Mouse (Mus musculus) limb, embryonic 13.5 days (tissue): ENCODE measurements at regions not wholly inside any gene's neighbourhood (a gene's known extent, or its start where the extent isn't known, plus 50 kb on each side); places are given as distances from the start of the nearest gene placed in this dataset.

Experiments
- ATAC-seq: fragments of 200-750 bp; cut with Nextera tagmentation; 2 replicates; pipeline ENCODE4 v1.8.0; 2017; ENCODE audit warnings: low read depth, moderate number of reproducible peaks, moderate TSS enrichment; ENCODE audit not compliant: low FRiP score
- H3K27ac ChIP-seq: fragments of 300-500 bp; sonication (generic); 2 replicates; pipeline ENCODE4 v1.5.1; 2015; ENCODE audit warnings: inconsistent platforms, mild to moderate bottlenecking, moderate library complexity
- H3K27me3 ChIP-seq: fragments of 300-500 bp; sonication (generic); 2 replicates; pipeline ENCODE4 v1.6.1; 2015; ENCODE audit warnings: mild to moderate bottlenecking, inconsistent platforms
- H3K36me3 ChIP-seq: fragments of 300-500 bp; sonication (generic); 2 replicates; pipeline ENCODE4 v1.6.1; 2015; ENCODE audit warnings: inconsistent platforms, mild to moderate bottlenecking, moderate library complexity
- H3K4me1 ChIP-seq: fragments of 300-500 bp; sonication (generic); 2 replicates; pipeline ENCODE4 v1.6.1; 2015; ENCODE audit warnings: inconsistent platforms
- H3K4me2 ChIP-seq: fragments of 300-500 bp; sonication (generic); replicated peaks from 2 replicates; pipeline ENCODE4 v1.6.1; 2015; ENCODE audit warnings: inconsistent platforms, mild to moderate bottlenecking, moderate library complexity
- H3K4me3 ChIP-seq: fragments of 300-500 bp; sonication (generic); 2 replicates; pipeline ENCODE4 v1.5.1; 2015; ENCODE audit warnings: moderate library complexity, mild to moderate bottlenecking, inconsistent platforms
- H3K9ac ChIP-seq: fragments of 300-500 bp; sonication (generic); 2 replicates; pipeline ENCODE4 v1.6.1; 2015; ENCODE audit warnings: mild to moderate bottlenecking, inconsistent platforms
- H3K9me3 ChIP-seq: fragments of 300-500 bp; sonication (generic); 2 replicates; pipeline ENCODE4 v1.6.1; 2016; ENCODE audit warnings: inconsistent platforms
- WGBS: fragments of 180-500 bp; shearing (Covaris S2); methylation state at CpG from one replicate; pipeline ENCODE4 v1.1.7; 2015; 5-methylcytosine and 5-hydroxymethylcytosine counted together

- Histone ChIP-seq H3K4me2 (no peak overlapping the region), H3K4me1 (no peaks in the 10 kb centered on the region), H3K27me3 (no peaks in the 10 kb centered on the region), H3K27ac (no peak overlapping the region), H3K4me3 (no peak overlapping the region), H3K9ac (no peak overlapping the region), H3K9me3 (no peaks in the 10 kb centered on the region), H3K36me3 (no peaks in the 10 kb centered on the region)
- WGBS: 86% methylated on average over 4 of the region's 4 CpGs
- ATAC-seq: no peak
Observed at GRCm38 (mm10) chr3:42286471-42286870, 544.1 kb downstream of the D3Ertd751e start.

GRCm38 (mm10) chr3:42312424-42312823 is 570.0 kb downstream of the D3Ertd751e start:
- Histone ChIP-seq H3K27me3 (no peaks in the 10 kb centered on the region), H3K27ac (no peak overlapping the region), H3K4me3 (no peak overlapping the region), H3K36me3 (no peaks in the 10 kb centered on the region), H3K9me3 (no peaks in the 10 kb centered on the region), H3K4me1 (no peaks in the 10 kb centered on the region), H3K4me2 (no peak overlapping the region), H3K9ac (no peak overlapping the region)
- WGBS: 88% methylated on average over 1 of the region's 1 CpGs
- ATAC-seq: no peak

GRCm38 (mm10) chr3:42327708-42328107 is 585.3 kb downstream of the D3Ertd751e start:
- H3K27ac ChIP-seq: no peak overlapping the region
- ATAC-seq: no peak
- H3K36me3 ChIP-seq: no peaks in the 10 kb centered on the region
- no peaks in the 10 kb centered on the region for H3K4me1 ChIP-seq
- WGBS: 48% methylated on average over 2 of the region's 2 CpGs
- H3K9me3 ChIP-seq: no peaks in the 10 kb centered on the region
- no peak overlapping the region for H3K4me3 ChIP-seq
- H3K27me3 ChIP-seq: no peaks in the 10 kb centered on the region
- no peak overlapping the region for H3K4me2 ChIP-seq
- no peak overlapping the region for H3K9ac ChIP-seq

GRCm38 (mm10) chr3:42342806-42343205 is 600.4 kb downstream of the D3Ertd751e start:
- Histone ChIP-seq H3K4me2 (no peak overlapping the region), H3K4me1 (no peaks in the 10 kb centered on the region), H3K36me3 (no peaks in the 10 kb centered on the region), H3K27me3 (no peaks in the 10 kb centered on the region), H3K27ac (no peak overlapping the region), H3K9ac (no peak overlapping the region), H3K4me3 (no peak overlapping the region), H3K9me3 (no peaks in the 10 kb centered on the region)
- 72% methylated on average over 2 of the region's 2 CpGs for WGBS
- no peak for ATAC-seq

GRCm38 (mm10) chr3:42376785-42377184 is 634.4 kb downstream of the D3Ertd751e start:
- Histone ChIP-seq H3K27ac (no peak overlapping the region), H3K36me3 (no peaks in the 10 kb centered on the region), H3K9me3 (no peaks in the 10 kb centered on the region), H3K4me2 (no peak overlapping the region), H3K27me3 (no peaks in the 10 kb centered on the region), H3K4me1 (no peaks in the 10 kb centered on the region), H3K9ac (no peak overlapping the region), H3K4me3 (no peak overlapping the region)
- no peak for ATAC-seq
- 22% methylated on average over 1 of the region's 1 CpGs for WGBS

GRCm38 (mm10) chr3:42382151-42382550 is 639.7 kb downstream of the D3Ertd751e start:
- Histone ChIP-seq H3K4me3 (no peak overlapping the region), H3K27me3 (no peaks in the 10 kb centered on the region), H3K36me3 (no peaks in the 10 kb centered on the region), H3K4me1 (no peaks in the 10 kb centered on the region), H3K27ac (no peak overlapping the region), H3K9ac (no peak overlapping the region), H3K9me3 (no peaks in the 10 kb centered on the region; the same call in 1 of the 2 replicates), H3K4me2 (no peak overlapping the region)
- no peak for ATAC-seq
- WGBS: 61% methylated on average over 5 of the region's 5 CpGs

GRCm38 (mm10) chr3:42402716-42403115 is 660.3 kb downstream of the D3Ertd751e start:
- H3K9me3 ChIP-seq: no peaks in the 10 kb centered on the region
- no peak overlapping the region for H3K4me3 ChIP-seq
- ATAC-seq: no peak
- no peak overlapping the region for H3K9ac ChIP-seq
- no peaks in the 10 kb centered on the region for H3K36me3 ChIP-seq
- H3K27ac ChIP-seq: no peak overlapping the region
- no peak overlapping the region for H3K4me2 ChIP-seq
- H3K27me3 ChIP-seq: no peaks in the 10 kb centered on the region
- no peaks in the 10 kb centered on the region for H3K4me1 ChIP-seq

- H3K9me3 ChIP-seq: no peaks in the 10 kb centered on the region
- no peak overlapping the region for H3K4me3 ChIP-seq
- H3K4me1 ChIP-seq: no peaks in the 10 kb centered on the region
- H3K9ac ChIP-seq: no peak overlapping the region
- H3K27ac ChIP-seq: no peak overlapping the region
- ATAC-seq: no peak
- H3K4me2 ChIP-seq: no peak overlapping the region
- WGBS: 45% methylated on average over 2 of the region's 2 CpGs
- no peaks in the 10 kb centered on the region for H3K36me3 ChIP-seq
- no peaks in the 10 kb centered on the region; the same call in 1 of the 2 replicates for H3K27me3 ChIP-seq
Observed at GRCm38 (mm10) chr3:42408958-42409633, 666.7 kb downstream of the D3Ertd751e start.

- H3K9ac ChIP-seq: no peak overlapping the region
- no peaks in the 10 kb centered on the region for H3K27me3 ChIP-seq
- no peaks in the 10 kb centered on the region for H3K9me3 ChIP-seq
- WGBS: 61% methylated on average over 9 of the region's 9 CpGs
- H3K36me3 ChIP-seq: no peaks in the 10 kb centered on the region
- ATAC-seq: 0 out of 2 replicates have a peak, but pooled peaks have one; percentile 15
- H3K27ac ChIP-seq: no peak overlapping the region
- H3K4me2 ChIP-seq: no peak overlapping the region
- no peak overlapping the region for H3K4me3 ChIP-seq
- no peaks in the 10 kb centered on the region for H3K4me1 ChIP-seq
Observed at GRCm38 (mm10) chr3:42427363-42427762, 685.0 kb downstream of the D3Ertd751e start.

- H3K4me2 ChIP-seq: no peak overlapping the region
- H3K36me3 ChIP-seq: no peaks in the 10 kb centered on the region
- H3K4me1 ChIP-seq: no peaks in the 10 kb centered on the region
- no peaks in the 10 kb centered on the region for H3K27me3 ChIP-seq
- 52% methylated on average over 1 of the region's 1 CpGs for WGBS
- no peak overlapping the region for H3K9ac ChIP-seq
- H3K9me3 ChIP-seq: no peaks in the 10 kb centered on the region
- H3K4me3 ChIP-seq: no peak overlapping the region
- no peak overlapping the region for H3K27ac ChIP-seq
- ATAC-seq: no peak
Observed at GRCm38 (mm10) chr3:42449575-42449974, 707.2 kb downstream of the D3Ertd751e start.

GRCm38 (mm10) chr3:42464353-42464752 is 721.9 kb downstream of the D3Ertd751e start:
- Histone ChIP-seq H3K4me1 (no peaks in the 10 kb centered on the region), H3K36me3 (no peaks in the 10 kb centered on the region)
- ATAC-seq: no peak

GRCm38 (mm10) chr3:42467125-42467524 is 724.7 kb downstream of the D3Ertd751e start:
- Histone ChIP-seq H3K9me3 (no peaks in the 10 kb centered on the region), H3K4me2 (no peak overlapping the region), H3K4me1 (no peaks in the 10 kb centered on the region), H3K27ac (no peak overlapping the region), H3K9ac (no peak overlapping the region), H3K27me3 (no peaks in the 10 kb centered on the region), H3K36me3 (no peaks in the 10 kb centered on the region), H3K4me3 (no peak overlapping the region)
- no peak for ATAC-seq
- WGBS: 70% methylated on average over 6 of the region's 6 CpGs

More at GRCm38 (mm10) chr3:42464353-42464752, 721.9 kb downstream of the D3Ertd751e start:
- no peak overlapping the region for H3K27ac ChIP-seq
- H3K4me2 ChIP-seq: no peak overlapping the region
- no peaks in the 10 kb centered on the region for H3K27me3 ChIP-seq
- no peak overlapping the region for H3K4me3 ChIP-seq
- H3K9ac ChIP-seq: no peak overlapping the region
- H3K9me3 ChIP-seq: no peaks in the 10 kb centered on the region

- no peaks in the 10 kb centered on the region for H3K36me3 ChIP-seq
- H3K27me3 ChIP-seq: no peaks in the 10 kb centered on the region
- H3K9ac ChIP-seq: no peak overlapping the region
- ATAC-seq: no peak
- no peak overlapping the region for H3K27ac ChIP-seq
- H3K9me3 ChIP-seq: no peaks in the 10 kb centered on the region
- WGBS: 90% methylated on average over 3 of the region's 3 CpGs
- no peak overlapping the region for H3K4me2 ChIP-seq
- no peak overlapping the region for H3K4me3 ChIP-seq
- H3K4me1 ChIP-seq: no peaks in the 10 kb centered on the region
Observed at GRCm38 (mm10) chr3:42514922-42515593, 772.6 kb downstream of the D3Ertd751e start.
